Mouse (Mus musculus): ENCODE data around the gene Ms4a4b. TPM values are rescaled to one million over a fixed set of nuclear protein-coding genes. Genes with fewer than 3 reads are reported as not detected.

The Ms4a4b gene
- total RNA-seq (2023), result 1,000 to 10,000 TPM in 1 of 2 experiments, 100 to 1,000 TPM in 1; 967 to 1,146 TPM

GRCm38 (mm10) chr19:11443338-11443737, at the start of gene Ms4a4b:
TSS of gene Ms4a4b (plus strand) at chr19:11443553.

GRCm38 (mm10) chr19:11404527-11404926, 38.8 kb upstream of the Ms4a4b start, which contains the start of gene Ms4a4c:
TSS of gene Ms4a4c (plus strand) at chr19:11404770.

DNA sequence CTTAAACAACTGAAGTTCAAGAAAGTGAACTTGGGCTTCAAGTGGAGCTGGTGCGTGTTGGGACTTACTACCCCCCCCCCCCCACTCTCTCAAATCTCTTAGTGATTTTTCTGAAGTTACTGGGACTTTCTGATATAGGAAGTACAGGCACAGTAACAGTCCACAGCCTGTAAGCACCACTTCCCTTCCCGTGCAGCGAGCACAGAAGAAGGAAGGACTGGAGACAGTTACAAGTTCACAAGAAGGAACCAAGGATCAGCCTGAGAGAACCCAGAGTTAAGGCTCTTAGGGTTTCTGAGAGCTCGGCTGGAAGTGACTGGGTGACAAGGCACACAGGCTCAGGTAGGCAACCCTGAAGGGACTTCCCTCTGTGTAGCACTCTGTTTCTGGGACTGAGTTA, 25.9 kb downstream of the Ms4a4b start, which contains the start of gene Ms4a6c:
TSS of gene Ms4a6c (plus strand) at position 152 of the 400 bp plus-strand sequence.

DNA sequence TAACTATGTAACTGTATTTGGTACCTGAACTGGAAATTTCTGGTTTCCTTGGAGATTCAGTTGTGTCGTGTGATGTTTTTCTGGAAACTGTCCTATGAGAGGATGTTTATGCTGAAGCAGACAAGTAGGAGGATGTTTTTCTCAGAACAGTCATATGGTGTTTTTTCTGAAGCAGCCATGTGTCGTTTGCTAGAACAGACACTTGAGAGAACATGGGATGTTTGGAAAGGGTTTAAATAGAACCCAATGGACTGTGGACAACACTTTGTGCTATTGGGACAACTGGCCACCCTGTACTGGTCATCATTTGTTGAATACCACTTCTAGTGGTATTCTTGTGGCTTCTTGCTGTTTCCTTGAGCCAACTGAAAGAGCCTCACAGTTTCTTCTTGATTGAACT, 42.4 kb downstream of the Ms4a4b start, which contains the start of gene Gm8369:
TSS of gene Gm8369 (plus strand) at position 193 of the 400 bp plus-strand sequence.

GRCm38 (mm10) chr19:11516246-11516645, 72.9 kb downstream of the Ms4a4b start, which contains the start of gene Ms4a6b:
TSS of gene Ms4a6b (plus strand) at chr19:11516512.

Other genes with a start within 250 kb of the Ms4a4b start
- gene Ms4a13, start 246.8 kb upstream of the Ms4a4b start, total RNA-seq (2023), result not detected
- not detected for gene Ms4a12, start 211.1 kb upstream of the Ms4a4b start, total RNA-seq (2023)
- gene Ms4a1, start 177.3 kb upstream of the Ms4a4b start, total RNA-seq (2023), result 1 to 10 TPM in 1 of 2 experiments, under 1 TPM in 1; 0.62 to 3.3 TPM
- not detected for gene Ms4a5, start 159.7 kb upstream of the Ms4a4b start, total RNA-seq (2023)
- not detected for gene Ms4a14, start 129.1 kb upstream of the Ms4a4b start, total RNA-seq (2023)
- not detected for gene Ms4a7, start 107.4 kb upstream of the Ms4a4b start, total RNA-seq (2023)
- gene Ms4a4a, start 68.0 kb upstream of the Ms4a4b start, total RNA-seq (2023), result 1 to 10 TPM; 1.2 to 2.3 TPM
- 10 to 100 TPM; 55.3 to 55.9 TPM for gene Ms4a4c, start 38.8 kb upstream of the Ms4a4b start, total RNA-seq (2023)
- 10 to 100 TPM; 46.6 to 58.0 TPM for gene Ms4a6c, start 25.8 kb downstream of the Ms4a4b start, total RNA-seq (2023)
- 100 to 1,000 TPM; 169 to 211 TPM for gene Gm8369, start 42.4 kb downstream of the Ms4a4b start, total RNA-seq (2023)
- 100 to 1,000 TPM; 526 to 627 TPM for gene Ms4a6b, start 73.0 kb downstream of the Ms4a4b start, total RNA-seq (2023)
- gene Ms4a4d, start 93.2 kb downstream of the Ms4a4b start, total RNA-seq (2023), result 1 to 10 TPM in 1 of 2 experiments, under 1 TPM in 1; 0.61 to 1.0 TPM
- gene Ms4a6d, start 161.3 kb downstream of the Ms4a4b start, total RNA-seq (2023), result 10 to 100 TPM in 1 of 2 experiments, 1 to 10 TPM in 1; 7.5 to 13.1 TPM
- under 1 TPM in 1 of 2 experiments, not detected in 1; 0.41 TPM for gene Ms4a2, start 180.2 kb downstream of the Ms4a4b start, total RNA-seq (2023)
- not detected for gene Ms4a3, start 197.3 kb downstream of the Ms4a4b start, total RNA-seq (2023)
- not detected for gene Oosp2, start 217.0 kb downstream of the Ms4a4b start, total RNA-seq (2023)
- gene Oosp1, start 247.6 kb downstream of the Ms4a4b start, total RNA-seq (2023), result not detected

Measured in T-cell, adult 66 days (primary cell).